Mouse (Mus musculus) heart, embryonic 11.5 days (tissue): Measurements from ENCODE around the gene Lpp. TPM values are rescaled to one million over a fixed set of nuclear protein-coding genes. Genes with fewer than 3 reads are reported as not detected.

Source experiments
- ATAC-seq: fragments of 200-750 bp; cut with Nextera tagmentation; replicated peaks from 2 replicates; pipeline ENCODE4 v1.8.0; 2017; ENCODE audit warnings: moderate library complexity; ENCODE audit not compliant: insufficient number of reproducible peaks, low FRiP score, low TSS enrichment
- H3K27ac ChIP-seq: fragments of 300-500 bp; sonication (generic); 2 replicates; pipeline ENCODE4 v1.5.1; 2014; ENCODE audit warnings: mild to moderate bottlenecking, low read depth, low read length
- H3K27me3 ChIP-seq: fragments of 300-500 bp; sonication (generic); 2 replicates; pipeline ENCODE4 v1.6.1; 2014; ENCODE audit warnings: mild to moderate bottlenecking, low read length, mixed read lengths; ENCODE audit not compliant: control insufficient read depth, insufficient read depth
- H3K36me3 ChIP-seq: fragments of 300-500 bp; sonication (generic); 2 replicates; pipeline ENCODE4 v1.6.1; 2014; ENCODE audit warnings: mild to moderate bottlenecking, low read length, moderate library complexity, mixed read lengths; ENCODE audit not compliant: control insufficient read depth, insufficient read depth
- H3K4me1 ChIP-seq: fragments of 300-500 bp; sonication (generic); 2 replicates; pipeline ENCODE4 v1.6.1; 2014; ENCODE audit warnings: low read length; ENCODE audit not compliant: control insufficient read depth, insufficient read depth
- H3K4me2 ChIP-seq: fragments of 300-500 bp; sonication (generic); 2 replicates; pipeline ENCODE4 v1.6.1; 2014; ENCODE audit warnings: mild to moderate bottlenecking, moderate library complexity
- H3K4me3 ChIP-seq: fragments of 300-500 bp; sonication (generic); 2 replicates; pipeline ENCODE4 v1.5.1; 2014; ENCODE audit warnings: low read depth, low read length
- H3K9ac ChIP-seq: fragments of 300-500 bp; sonication (generic); 2 replicates; pipeline ENCODE4 v1.6.1; 2014; ENCODE audit warnings: mild to moderate bottlenecking, low read depth, low read length, moderate library complexity
- H3K9me3 ChIP-seq: fragments of 300-500 bp; sonication (generic); replicated peaks from 2 replicates; pipeline ENCODE4 v1.6.1; 2016; ENCODE audit warnings: low read length; ENCODE audit not compliant: control insufficient read depth
- WGBS: fragments of 180-500 bp; shearing (Covaris S2); extraction: QIAGEN DNeasy Blood & Tissue Kit; methylation state at CpG from one replicate; pipeline ENCODE4 v1.1.7; 2014; ENCODE audit not compliant: insufficient replicate concordance; 5-methylcytosine and 5-hydroxymethylcytosine counted together
- polyA plus RNA-seq: library from polyadenylated mRNA; unstranded; fragments of >200 nt; fragmentation: Nextera tagmentation; extraction: Ambion mirVana; gene quantifications from 2 replicates; pipeline ENCODE4 v1.2.1, GENCODE M21; 2014

The Lpp gene
- polyA plus RNA-seq, 1 experiment from 2014 or later = 59.2 TPM

DNA sequence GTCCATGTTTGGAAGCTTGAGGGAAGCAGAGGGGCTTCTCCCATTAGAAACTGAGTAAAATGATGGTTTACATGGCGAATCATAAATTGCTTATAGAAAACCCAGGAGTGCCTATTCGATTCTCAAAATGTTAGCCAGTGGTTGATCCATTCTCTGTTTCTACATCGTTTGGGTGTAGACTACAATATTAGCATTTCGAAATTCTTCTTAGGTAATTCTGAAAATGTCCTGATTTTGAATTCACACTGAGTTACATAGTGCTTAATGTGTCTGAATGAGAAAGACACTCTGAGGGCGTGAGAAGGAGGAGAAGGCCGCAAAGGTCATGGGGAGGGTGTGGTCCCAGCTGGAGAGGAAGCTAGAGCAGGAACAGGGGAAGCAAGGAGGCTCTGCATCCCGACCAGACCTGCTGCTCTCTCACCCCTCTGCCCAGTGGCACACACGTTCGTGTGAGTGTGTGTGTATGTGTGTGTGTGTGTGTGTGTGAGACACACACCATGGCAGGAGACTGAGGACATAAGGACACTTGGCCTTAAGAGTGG, 124.3 kb downstream of the Lpp start:
- Histone ChIP-seq H3K4me3 (no peak overlapping the region), H3K4me1 (peaks cover 9% of the 10 kb centered on the region; the same call in 1 of the 2 replicates), H3K27me3 (no peaks in the 10 kb centered on the region), H3K36me3 (no peaks in the 10 kb centered on the region; the same call in 1 of the 2 replicates), H3K9ac (no peak overlapping the region), H3K4me2 (no peak overlapping the region), H3K9me3 (no peaks in the 10 kb centered on the region), H3K27ac (no peak overlapping the region)
- no peak for ATAC-seq
- WGBS = 60% methylated on average over 9 of the region's 9 CpGs

DNA sequence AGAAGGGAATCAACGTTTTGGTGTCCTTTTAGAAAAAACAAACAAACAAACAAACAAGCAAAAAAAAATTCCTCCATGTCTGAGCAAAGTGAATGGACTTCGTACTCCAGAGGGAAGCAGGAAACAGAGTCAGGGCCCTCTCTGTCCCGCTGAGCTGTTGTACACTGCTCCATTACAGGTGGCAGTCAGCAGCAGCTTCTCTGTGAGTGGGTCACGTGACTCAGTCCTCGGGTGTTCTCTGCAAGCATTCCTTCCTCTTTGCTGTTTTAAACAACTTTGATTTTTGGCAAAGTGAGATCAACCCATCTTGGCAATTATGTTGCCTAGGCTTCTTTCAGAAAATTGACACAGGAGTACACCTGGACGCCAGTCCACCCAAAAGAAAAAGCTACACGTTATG, 125.5 kb downstream of the Lpp start:
- peaks cover 8% of the 10 kb centered on the region; the same call in 1 of the 2 replicates for H3K4me1 ChIP-seq
- WGBS = 75% methylated on average over 7 of the region's 7 CpGs
- no peak for ATAC-seq
- no peak overlapping the region for H3K27ac ChIP-seq
- no peak overlapping the region for H3K9ac ChIP-seq
- no peak overlapping the region for H3K4me3 ChIP-seq
- no peaks in the 10 kb centered on the region for H3K27me3 ChIP-seq
- no peak overlapping the region for H3K4me2 ChIP-seq
- H3K36me3 ChIP-seq = no peaks in the 10 kb centered on the region; the same call in 1 of the 2 replicates
- no peaks in the 10 kb centered on the region for H3K9me3 ChIP-seq

DNA sequence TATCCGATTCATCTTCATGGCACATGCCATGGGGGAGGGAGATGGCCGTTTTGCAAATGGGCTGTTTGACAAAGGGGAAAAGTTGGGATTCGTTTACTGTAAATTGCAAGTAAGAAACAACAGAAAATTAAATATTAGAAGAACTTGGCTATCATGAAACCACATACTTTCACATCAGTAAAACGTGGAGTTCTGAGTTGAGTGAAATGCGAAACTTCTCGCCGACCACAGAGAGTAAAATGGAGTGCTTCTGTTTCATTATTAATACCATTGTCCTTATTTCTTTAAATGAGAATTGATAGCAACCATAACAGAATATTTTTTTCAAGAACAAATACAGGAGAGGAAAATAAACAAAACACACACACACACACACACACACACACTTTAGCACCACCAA, 133.9 kb downstream of the Lpp start:
- no peaks in the 10 kb centered on the region for H3K4me1 ChIP-seq
- 88% methylated on average over 7 of the region's 7 CpGs for WGBS
- no peak for ATAC-seq
- H3K27ac ChIP-seq = no peak overlapping the region
- H3K4me2 ChIP-seq = no peak overlapping the region
- H3K27me3 ChIP-seq = no peaks in the 10 kb centered on the region
- H3K36me3 ChIP-seq = no peaks in the 10 kb centered on the region
- no peaks in the 10 kb centered on the region for H3K9me3 ChIP-seq
- H3K4me3 ChIP-seq = no peak overlapping the region
- H3K9ac ChIP-seq = no peak overlapping the region

DNA sequence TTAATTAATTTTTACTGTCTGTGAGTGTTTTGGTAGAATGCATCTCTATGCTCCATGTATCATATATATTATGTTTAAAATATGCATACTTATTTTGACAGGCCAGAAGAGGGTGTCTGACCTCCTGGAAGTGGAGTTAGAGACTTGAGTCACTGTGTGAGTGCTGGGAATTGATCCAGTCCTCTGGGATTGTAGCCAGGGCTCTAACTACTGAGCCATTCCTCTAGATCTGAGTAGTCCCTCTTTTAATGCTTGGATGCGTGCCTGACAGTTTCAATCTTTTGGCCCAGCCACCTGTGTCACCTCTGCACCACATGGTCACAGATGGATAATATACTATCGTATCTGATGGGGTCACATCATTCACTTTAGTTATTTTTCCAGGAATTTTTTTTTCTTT, 138.4 kb downstream of the Lpp start:
- Histone ChIP-seq H3K27ac (no peak overlapping the region), H3K4me3 (no peak overlapping the region), H3K4me2 (no peak overlapping the region), H3K36me3 (no peaks in the 10 kb centered on the region), H3K27me3 (no peaks in the 10 kb centered on the region), H3K9me3 (no peaks in the 10 kb centered on the region), H3K4me1 (no peaks in the 10 kb centered on the region), H3K9ac (no peak overlapping the region)
- no peak for ATAC-seq
- WGBS = 86% methylated on average over 2 of the region's 2 CpGs

DNA sequence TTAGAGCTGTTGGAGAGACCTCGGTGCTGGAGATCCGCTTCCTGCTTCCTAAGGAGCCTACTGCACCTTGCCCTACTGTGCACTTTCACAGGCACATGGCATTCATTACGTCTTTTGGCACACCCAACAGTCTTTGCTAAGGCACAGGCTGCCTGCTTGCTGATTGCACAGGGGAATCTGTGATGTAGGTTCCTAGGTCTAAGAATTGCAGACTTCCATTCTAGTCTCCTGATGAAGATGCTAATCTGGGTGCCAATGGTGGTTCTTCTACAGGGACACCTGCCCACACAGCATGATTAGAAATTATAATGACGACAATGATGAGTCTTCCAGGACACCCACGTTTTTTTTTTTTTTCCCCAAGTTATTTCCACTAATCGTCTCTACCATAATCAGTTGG, 141.9 kb downstream of the Lpp start:
- ATAC-seq = no peak
- no peak overlapping the region for H3K4me2 ChIP-seq
- no peaks in the 10 kb centered on the region for H3K27me3 ChIP-seq
- WGBS = 84% methylated on average over 6 of the region's 6 CpGs
- no peak overlapping the region for H3K27ac ChIP-seq
- H3K4me1 ChIP-seq = no peaks in the 10 kb centered on the region
- no peak overlapping the region for H3K9ac ChIP-seq
- no peak overlapping the region for H3K4me3 ChIP-seq
- H3K36me3 ChIP-seq = no peaks in the 10 kb centered on the region
- no peaks in the 10 kb centered on the region for H3K9me3 ChIP-seq

DNA sequence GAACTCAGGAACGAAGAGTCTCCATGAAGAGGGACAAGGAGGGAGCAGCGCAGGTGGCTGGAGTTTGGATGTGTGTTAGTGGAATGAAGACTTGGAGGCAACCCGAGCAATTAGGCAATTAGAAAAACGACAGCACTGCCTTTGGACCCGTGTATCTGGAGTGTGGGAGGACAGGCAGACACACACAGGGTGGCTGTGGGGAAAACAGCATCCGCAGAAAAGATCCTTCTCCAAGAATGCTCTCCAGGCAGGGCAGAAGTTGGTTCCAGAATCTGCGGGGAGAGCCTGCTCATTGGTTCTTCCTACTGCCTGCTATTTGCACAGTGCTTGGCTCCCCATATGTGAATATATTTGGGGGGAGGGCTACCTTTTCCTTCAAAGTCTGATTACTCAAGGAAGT, 143.0 kb downstream of the Lpp start:
- no peak overlapping the region for H3K27ac ChIP-seq
- 70% methylated on average over 7 of the region's 7 CpGs for whole genome bisulfite sequencing
- no peaks in the 10 kb centered on the region for H3K4me1 ChIP-seq
- no peaks in the 10 kb centered on the region for H3K36me3 ChIP-seq
- no peak overlapping the region for H3K9ac ChIP-seq
- no peaks in the 10 kb centered on the region for H3K9me3 ChIP-seq
- no peak overlapping the region for H3K4me2 ChIP-seq
- no peak for ATAC-seq
- H3K27me3 ChIP-seq = no peaks in the 10 kb centered on the region
- no peak overlapping the region for H3K4me3 ChIP-seq

DNA sequence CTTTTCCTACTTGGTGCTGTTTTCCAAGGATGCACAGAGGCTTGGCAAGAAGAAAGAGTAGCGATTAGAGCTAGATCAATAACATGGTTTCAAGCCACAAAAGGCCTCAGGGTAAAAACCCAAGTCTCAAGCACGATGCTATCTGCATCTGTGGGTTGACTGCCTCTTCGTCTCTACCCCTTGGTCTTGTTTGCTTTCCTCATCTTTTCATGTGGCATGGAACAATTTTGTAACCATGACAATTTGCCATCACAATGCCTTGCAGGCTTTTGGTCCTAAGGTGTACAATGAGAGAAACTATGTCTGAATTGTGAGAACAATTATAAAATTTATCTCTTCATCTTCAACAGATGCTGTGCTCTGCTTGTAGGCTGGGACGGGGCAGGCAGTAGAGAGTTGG, 145.7 kb downstream of the Lpp start:
- no peak overlapping the region for H3K27ac ChIP-seq
- whole genome bisulfite sequencing = 86% methylated on average over 4 of the region's 4 CpGs
- H3K9me3 ChIP-seq = no peaks in the 10 kb centered on the region
- no peaks in the 10 kb centered on the region for H3K36me3 ChIP-seq
- ATAC-seq = no peak
- no peaks in the 10 kb centered on the region for H3K4me1 ChIP-seq
- no peak overlapping the region for H3K4me3 ChIP-seq
- no peaks in the 10 kb centered on the region for H3K27me3 ChIP-seq
- no peak overlapping the region for H3K4me2 ChIP-seq
- no peak overlapping the region for H3K9ac ChIP-seq

DNA sequence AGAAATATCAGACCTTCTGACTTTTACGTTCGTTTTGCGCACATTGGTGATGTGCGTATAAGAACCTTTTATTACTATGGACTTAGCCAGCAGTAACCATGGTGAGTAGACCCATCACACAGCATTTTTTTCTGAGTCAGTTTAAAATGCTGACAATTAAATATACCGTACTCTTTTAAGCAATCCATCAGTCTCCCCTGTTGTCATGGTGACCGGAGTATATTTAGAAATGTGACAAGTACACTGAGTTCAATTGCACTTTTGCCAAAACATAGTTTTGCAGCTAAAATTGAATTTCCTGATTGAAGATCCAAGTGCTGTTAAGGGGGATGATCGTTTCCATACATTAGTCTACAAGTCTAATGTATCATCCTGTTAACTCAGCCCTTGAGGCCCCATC, 149.6 kb downstream of the Lpp start:
- Histone ChIP-seq H3K9me3 (no peaks in the 10 kb centered on the region), H3K4me2 (no peak overlapping the region), H3K4me3 (no peak overlapping the region), H3K27me3 (no peaks in the 10 kb centered on the region), H3K36me3 (no peaks in the 10 kb centered on the region), H3K27ac (no peak overlapping the region), H3K4me1 (no peaks in the 10 kb centered on the region), H3K9ac (no peak overlapping the region)
- 87% methylated on average over 7 of the region's 7 CpGs for WGBS
- no peak for ATAC-seq

DNA sequence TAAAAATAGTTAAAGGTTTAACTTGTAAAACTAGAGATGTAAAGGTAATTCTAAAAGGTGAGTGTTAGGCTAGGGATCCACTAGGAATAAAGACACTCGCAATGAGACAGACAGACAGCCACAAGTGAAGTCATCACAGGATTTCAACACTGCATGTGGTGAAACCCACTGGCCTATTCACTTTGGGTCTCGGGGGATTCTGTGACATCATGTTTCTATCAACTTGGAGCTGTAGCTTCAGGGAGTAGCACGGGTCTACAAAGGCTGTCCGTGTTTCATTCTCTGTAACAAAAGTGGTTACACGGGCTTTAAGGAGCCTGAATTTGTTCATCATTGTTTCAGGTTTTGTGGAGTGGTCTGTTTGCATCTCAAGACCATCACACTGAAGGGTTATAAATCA, 152.1 kb downstream of the Lpp start:
- Histone ChIP-seq H3K27ac (no peak overlapping the region), H3K4me1 (no peaks in the 10 kb centered on the region), H3K36me3 (no peaks in the 10 kb centered on the region), H3K27me3 (no peaks in the 10 kb centered on the region), H3K9me3 (no peaks in the 10 kb centered on the region), H3K9ac (no peak overlapping the region), H3K4me3 (no peak overlapping the region), H3K4me2 (no peak overlapping the region)
- WGBS = 82% methylated on average over 5 of the region's 5 CpGs
- ATAC-seq = no peak
